Mouse (Mus musculus): ENCODE results near the gene Islr.

DNA sequence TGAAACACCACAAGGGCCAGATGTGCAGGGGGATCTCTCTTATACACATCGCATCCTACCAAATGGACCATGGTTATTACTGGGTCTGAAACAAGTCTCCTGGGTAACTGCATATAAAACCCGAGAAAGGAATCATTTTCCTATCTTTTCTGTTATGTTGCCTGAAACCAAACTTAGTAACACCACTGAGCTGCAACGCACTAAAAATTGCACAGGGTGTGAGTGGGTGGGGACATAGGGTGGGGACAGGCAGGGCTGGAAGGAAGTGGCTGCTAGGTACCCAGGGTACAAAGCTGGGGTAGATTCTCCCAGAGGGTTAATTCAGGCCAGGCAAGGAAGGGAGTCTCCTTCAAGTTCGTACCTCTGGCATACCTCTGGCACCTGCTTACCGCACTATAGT, 38.6 kb upstream of the Islr start:
- no peak for TF ChIP-seq CTCF (IDR thresholded peaks at IDR 0.05; ENCODE audit: borderline replicate concordance, extremely low read depth, insufficient read depth, insufficient read length)
- TF ChIP-seq POLR2A (IDR thresholded peaks at IDR 0.05; ENCODE audit: borderline replicate concordance, extremely low read depth, insufficient read depth, insufficient read length, poor library complexity, severe bottlenecking), result no peak

Data from brain, embryonic 14.5 days (tissue).